Mouse (Mus musculus) thymus, postnatal 10 days (tissue): ENCODE data around the gene Actr2.
"Not testable (repeated sequence)": the region's sequence is repeated elsewhere in the genome, so short reads cannot be mapped to it uniquely, and the experiment has no call there.

ENCODE experiments used
- DNase-seq, 2 experiments: peaks; one replicate each; pipeline ENCODE4 v3.0.0; 2021; ENCODE audit warnings: low spot score in 2 of 2

Actr2 gene

DNA sequence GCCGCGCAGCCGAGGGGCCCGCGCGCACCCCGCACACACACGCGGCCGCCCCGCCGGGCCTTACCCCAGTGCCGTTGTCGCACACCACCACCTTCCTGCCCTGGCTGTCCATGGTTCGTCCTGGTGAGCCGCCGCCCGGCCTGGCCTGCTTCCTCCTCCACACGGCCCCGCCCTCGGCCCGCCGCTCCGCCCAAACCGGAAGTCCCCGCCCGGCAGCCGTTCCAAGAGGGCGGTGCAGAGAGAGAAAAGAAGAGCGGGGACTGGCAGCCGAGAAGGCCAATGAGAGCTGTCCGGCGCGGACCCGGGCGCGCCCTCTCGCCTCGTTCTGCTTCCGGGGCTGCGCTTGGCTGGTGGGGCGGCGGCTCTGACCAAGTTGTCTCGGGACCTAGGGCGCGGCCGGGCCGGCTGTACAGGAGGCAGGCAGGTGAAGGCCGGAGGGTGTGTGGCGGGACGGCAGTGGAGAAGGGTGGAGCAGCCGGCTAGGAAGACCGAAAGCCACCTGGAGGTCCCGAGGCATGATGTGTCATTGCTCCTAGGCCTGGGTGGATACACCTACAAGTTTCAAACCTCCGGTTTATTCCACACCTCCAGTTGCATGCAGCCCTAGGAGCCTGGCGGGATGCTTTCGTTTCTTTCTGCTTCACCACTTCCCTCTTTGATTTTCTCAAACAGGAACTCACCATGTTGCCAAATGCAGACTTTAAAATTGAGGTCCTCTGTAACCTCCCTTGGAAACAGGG, at the start of gene Actr2:
Gene Actr2, minus strand, starts transcription at position 173 of the 740 bp plus-strand sequence.
- peak; percentile 95 to 97 for DNase-seq

GRCm38 (mm10) chr11:20158879-20159278, 46.2 kb upstream of the Actr2 start:
- no peak for DNase-seq

- not testable (repeated sequence) for DNase-seq
These were observed 40.8 kb upstream of the Actr2 start for GRCm38 (mm10) chr11:20153542-20153941.

DNA sequence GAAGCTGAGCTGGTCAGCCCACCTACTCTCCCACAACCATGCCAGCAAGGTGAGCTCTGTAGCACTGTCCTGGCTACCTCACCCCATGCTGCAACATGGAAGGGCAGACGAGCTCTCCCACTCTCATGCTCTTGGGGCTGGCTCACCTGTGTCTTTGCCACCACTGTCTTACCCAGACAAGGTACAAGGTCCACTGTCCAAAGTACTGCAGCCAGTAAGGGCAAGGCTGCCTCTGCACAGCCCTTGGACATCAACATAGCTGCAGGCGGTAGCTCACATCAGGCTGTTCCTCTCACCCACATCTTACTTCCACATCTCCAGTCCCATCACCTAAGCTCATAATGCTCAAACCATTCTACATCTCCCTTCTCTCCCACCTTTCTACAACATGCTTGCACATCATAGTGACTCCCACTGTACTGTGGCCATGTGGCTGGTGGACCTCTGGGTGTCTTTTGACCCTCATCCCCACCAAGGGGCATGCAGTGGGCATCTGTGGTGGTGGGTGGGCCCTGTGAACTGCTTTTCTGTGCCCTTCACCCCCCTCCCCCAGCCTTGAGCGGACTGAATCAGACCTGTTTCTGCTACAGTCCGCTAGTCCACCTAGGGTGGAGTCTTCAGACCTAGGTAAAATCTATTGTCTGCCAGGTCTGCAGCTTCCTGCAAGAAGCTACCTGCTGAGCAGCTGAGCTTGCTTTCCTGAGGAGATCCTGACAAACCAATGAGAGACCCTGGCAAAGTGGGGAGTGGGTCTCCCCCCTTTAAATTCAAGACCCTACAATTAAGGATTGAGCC, 39.6 kb upstream of the Actr2 start:
- no peak for DNase-seq

DNA sequence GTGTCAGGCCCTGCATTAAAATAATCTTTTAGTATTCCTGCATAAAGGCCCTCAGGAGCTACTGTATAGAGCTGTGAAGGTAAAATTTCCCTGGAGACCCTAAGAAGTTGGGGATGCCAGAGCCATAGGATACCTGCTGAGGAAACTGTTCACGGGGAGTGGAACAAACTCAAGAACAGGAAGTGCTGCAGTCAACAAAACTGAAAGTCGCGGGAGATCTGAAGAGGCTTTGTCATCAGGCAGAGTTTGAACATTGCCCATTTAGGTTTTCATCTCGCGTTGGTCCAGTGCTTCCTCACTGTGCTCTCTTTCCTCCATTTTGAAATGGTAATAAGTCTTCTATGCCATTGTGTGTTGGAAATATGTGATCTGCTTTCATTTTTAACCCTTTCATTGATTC, 38.6 kb upstream of the Actr2 start:
- no peak for DNase-seq

- no peak for DNase-seq
These were observed 37.2 kb upstream of the Actr2 start for GRCm38 (mm10) chr11:20149936-20150335.

DNA sequence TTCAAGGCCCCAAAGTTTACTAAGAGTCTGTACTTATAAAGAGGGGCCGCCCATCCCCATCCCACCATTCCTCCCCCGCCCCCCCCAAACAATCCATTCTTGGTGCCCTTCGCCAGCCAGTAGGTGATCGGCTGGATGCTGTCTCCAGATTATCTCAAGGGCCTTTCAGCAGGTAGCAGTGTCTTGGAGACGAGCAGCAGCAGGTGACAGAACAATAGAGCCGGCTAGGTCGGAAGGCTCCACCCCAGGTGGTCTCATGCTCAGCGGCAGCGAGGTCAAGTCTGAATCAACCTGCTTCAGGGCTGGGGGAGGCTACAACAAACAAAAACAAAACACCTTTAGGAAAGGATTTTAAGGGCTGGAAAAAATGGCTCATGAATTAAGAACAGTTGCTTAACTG, 32.7 kb upstream of the Actr2 start:
- DNase-seq: no peak

GRCm38 (mm10) chr11:20144536-20145263, 32.0 kb upstream of the Actr2 start:
- no peak for DNase-seq

DNA sequence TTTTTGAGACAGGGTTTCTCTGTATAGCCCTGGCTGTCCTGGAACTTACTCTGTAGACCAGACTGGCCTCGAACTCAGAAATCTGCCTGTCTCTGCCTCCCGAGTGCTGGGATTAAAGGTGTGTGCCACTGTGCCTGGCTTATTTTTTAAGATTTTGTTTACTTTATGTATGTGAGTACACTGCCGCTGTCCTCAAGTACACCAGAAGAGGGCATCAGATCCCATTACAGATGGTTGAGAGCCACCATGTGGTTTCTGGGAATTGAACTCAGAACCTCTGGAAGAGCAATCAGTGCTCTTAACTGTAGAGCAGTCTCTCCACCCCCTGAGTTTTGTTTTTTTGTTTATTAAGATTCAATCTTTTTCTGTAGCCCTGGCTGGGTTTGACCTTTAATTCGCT, 31.0 kb upstream of the Actr2 start:
- peak in 1 of 2 experiments; percentile 7 for DNase-seq

- DNase-seq: no peak
These were observed 29.8 kb upstream of the Actr2 start for GRCm38 (mm10) chr11:20142516-20142915.

- no peak for DNase-seq
These were observed 27.6 kb upstream of the Actr2 start for GRCm38 (mm10) chr11:20140286-20140685.

DNA sequence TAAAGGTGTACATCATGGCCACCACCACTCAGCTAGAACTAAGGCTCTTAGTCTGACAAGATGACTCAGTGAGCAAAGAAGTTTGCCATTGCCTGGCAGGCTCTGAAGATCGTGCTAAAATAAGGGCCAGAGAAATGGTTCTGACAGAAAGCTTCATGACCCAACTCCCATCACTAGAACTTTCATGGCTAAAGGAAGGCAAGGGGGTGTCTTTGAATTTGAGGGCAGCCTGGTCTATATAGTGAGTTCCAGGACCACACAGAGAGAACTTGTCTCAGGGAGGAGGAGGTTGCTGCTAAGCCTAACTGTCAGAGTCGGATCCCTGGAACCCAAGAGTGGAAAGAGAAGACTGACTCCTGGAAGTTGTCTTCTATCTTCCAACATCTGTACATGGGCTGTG, 27.0 kb upstream of the Actr2 start:
- no peak for DNase-seq

DNA sequence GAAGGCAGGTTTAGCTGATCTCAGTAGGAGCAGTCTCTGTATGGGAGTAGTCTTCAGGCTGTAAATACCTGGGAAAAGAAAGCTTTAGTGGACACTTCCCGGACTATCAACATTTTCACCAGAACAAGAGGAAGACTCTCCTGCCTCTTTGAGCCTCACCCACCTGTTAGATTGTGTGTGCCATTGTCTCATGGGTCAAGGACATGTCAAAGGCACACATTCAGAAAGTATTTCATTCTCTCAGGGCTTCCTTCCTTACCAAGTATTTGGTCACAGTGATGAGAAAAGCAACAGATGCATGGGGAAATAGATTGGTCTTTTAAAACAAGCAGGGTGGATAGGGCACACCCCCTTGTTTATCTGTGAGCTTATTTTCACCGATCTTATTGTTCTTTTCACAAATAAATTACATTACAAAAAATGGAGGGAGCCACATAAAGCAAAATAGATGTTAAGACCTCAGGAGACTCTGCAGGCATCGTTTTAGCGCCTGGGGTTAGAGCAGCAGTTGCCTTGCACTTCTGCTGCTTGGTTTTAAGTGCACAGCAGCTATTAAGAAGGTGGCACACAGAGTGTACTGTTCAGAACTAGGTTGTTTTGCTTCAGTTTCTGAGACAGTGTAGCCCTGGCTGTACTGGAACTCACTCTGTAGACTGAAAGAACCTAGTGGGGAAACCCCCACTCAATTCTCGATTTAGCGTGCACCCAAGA, 25.9 kb upstream of the Actr2 start:
- no peak for DNase-seq

DNA sequence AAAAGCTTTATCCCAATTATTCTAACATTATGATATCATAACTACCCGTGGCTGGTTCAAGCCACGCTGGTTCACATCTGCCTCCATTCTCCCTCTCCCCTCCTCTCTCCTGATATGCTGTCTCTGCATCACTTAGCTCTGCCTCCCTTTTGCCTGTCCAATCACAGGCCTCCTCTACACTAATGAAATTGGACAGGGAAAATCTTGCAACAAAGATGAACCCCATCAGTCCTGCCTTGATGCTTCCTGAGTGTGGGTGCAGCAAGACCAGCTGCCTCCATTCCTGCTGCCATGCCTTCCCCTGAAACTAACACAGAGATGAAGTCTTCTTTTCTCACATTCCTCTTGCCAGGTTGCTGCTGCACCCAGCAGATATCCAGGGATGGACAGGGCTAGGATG, 25.2 kb upstream of the Actr2 start:
- no peak for DNase-seq

DNA sequence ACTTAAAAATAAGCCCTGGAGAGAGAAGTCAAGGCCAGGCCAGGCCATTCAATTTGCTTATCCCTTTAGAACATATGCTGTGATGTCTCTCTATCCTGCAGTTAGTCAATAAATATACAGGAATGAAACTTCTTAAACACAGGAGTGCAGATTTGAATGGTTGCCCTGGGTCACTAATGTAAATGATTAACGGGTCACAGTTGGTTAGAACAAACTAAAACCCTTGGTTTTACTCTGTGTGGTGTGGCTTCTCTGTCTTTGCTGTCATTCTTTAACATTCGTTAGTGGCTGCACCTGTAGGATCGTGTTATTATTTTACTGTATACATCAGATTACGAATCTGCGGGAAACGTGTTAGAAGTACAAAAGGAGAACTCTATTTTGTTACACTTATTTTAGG, 23.6 kb upstream of the Actr2 start:
- no peak for DNase-seq

DNA sequence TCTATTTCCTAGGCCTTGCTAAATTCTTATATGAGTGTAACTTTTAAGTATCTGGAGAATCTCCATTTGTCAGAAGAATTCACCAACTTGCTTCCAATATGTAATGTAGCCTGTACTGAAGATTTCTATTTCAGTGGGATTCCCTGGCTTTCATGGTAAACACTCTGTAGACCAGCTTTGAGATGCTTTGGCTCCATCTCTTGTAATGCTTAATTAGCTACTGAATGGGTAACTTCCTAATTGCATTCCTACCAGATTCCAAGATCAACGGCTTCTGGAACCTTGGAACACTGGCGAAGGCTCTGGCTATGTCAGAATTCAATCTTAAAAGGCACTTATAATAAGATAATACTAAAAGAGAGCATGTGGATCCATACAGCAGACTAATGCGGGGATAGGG, 22.2 kb upstream of the Actr2 start:
- not testable (repeated sequence) for DNase-seq

DNA sequence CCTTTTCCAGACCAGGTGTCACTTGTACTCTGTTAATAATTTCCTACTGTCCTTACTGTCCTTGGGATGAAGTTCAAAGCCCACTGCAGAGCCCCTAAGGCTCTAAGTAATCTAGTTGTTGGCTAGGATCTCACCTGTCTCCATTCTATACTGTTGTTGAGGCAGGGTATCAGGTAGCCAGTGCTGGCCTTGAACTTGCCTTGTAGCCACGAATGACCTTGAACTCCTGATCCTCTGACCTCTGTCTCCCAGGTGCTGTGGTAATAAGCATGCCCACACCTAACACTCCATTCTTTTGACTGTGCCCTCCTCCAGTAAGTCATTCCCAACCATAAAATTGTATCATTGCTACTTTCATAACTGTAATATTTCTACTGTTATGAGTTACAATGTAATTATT, 21.0 kb upstream of the Actr2 start:
- DNase-seq: no peak

DNA sequence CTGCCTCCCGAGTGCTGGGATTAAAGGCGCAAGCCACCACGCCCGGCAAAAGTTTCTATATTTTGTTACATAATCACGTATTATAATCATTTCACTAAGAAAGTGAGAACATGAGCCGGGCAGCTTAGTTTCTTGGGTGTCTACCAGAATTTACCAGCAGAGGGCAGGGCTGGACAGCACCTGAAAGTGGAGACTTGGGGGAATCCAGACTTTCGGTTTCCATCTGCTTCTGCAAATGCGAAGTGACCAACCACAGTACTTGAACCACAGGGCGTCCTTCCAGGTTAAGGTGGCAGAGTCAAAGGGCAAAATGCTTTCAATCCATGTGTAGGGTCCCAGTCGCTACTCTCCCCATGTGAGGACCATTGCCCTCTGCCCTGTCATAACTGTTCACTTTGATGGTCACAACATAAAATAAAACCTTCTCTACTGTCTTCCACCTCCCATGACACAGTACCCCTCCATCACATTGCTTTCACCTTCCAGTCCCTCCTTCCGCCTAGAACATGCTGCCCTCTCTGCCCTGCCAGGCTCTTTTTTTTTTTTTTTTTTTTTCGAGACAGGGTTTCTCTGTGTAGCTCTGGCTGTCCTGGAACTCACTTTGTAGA, 20.3 kb upstream of the Actr2 start:
- peak; percentile 53 to 78 for DNase-seq

- DNase-seq: no peak
These were observed 14.2 kb upstream of the Actr2 start for GRCm38 (mm10) chr11:20126673-20127516.

DNA sequence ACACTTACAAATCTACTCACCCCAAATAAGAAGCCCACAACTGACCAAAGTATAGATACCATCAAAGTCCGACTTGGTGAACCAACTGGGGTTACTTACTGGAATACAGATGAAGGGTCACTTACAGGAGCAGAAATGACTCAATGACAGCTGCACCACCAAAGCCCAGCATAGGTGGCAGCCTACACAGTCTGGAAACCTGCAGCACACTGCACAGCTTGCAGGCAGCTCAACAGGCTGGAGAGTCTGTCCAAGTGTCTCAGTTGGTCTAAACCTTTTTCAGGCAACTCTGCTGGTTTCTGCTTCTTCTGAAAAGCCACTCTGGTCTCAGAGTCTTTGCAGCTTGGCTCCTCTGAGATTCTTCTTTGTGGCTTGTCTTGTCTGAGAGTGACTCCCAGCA, 12.7 kb upstream of the Actr2 start:
- DNase-seq: no peak

GRCm38 (mm10) chr11:20116701-20117100, 4.0 kb upstream of the Actr2 start:
- no peak for DNase-seq
